Mouse (Mus musculus) kidney, postnatal 0 days (tissue): Measurements from ENCODE around the gene Olfr574. TPM values are rescaled to one million over a fixed set of nuclear protein-coding genes. Genes with fewer than 3 reads are reported as not detected.
A peak's percentile ranks its signal among the peaks of the same experiment; 100 is the strongest.

Source experiments
- ATAC-seq: fragments of 200-750 bp; cut with Nextera tagmentation; replicated peaks from 2 replicates; pipeline ENCODE4 v1.8.0; 2017; ENCODE audit warnings: low read depth, moderate number of reproducible peaks, moderate TSS enrichment, moderate library complexity; ENCODE audit not compliant: low FRiP score
- DNase-seq: peaks from one replicate; pipeline ENCODE4 v3.0.0-alpha.2; 2016; ENCODE audit warnings: low spot score
- H3K27ac ChIP-seq: fragments of 300-500 bp; sonication (generic); 2 replicates; pipeline ENCODE4 v1.5.1; 2014; ENCODE audit warnings: mild to moderate bottlenecking
- H3K27me3 ChIP-seq: fragments of 300-500 bp; sonication (generic); 2 replicates; pipeline ENCODE4 v1.6.1; 2014; ENCODE audit warnings: low read length, mixed read lengths; ENCODE audit not compliant: insufficient read depth
- H3K36me3 ChIP-seq: fragments of 300-500 bp; sonication (generic); 2 replicates; pipeline ENCODE4 v1.6.1; 2014; ENCODE audit warnings: low read length, mixed read lengths; ENCODE audit not compliant: insufficient read depth
- H3K4me1 ChIP-seq: fragments of 300-500 bp; sonication (generic); replicated peaks from 2 replicates; pipeline ENCODE4 v1.6.1; 2014; ENCODE audit warnings: antibody characterized with exemption, low read length, mixed read lengths; ENCODE audit not compliant: insufficient read depth
- H3K4me2 ChIP-seq: fragments of 300-500 bp; sonication (generic); 2 replicates; pipeline ENCODE4 v1.6.1; 2014; ENCODE audit warnings: mild to moderate bottlenecking, low read length, moderate library complexity, mixed read lengths
- H3K4me3 ChIP-seq: fragments of 300-500 bp; sonication (generic); replicated peaks from 2 replicates; pipeline ENCODE4 v1.5.1; 2014; ENCODE audit warnings: low read depth, low read length
- H3K9ac ChIP-seq: fragments of 300-500 bp; sonication (generic); 2 replicates; pipeline ENCODE4 v1.6.1; 2014; ENCODE audit warnings: low read depth, low read length
- H3K9me3 ChIP-seq: fragments of 300-500 bp; sonication (generic); replicated peaks from 2 replicates; pipeline ENCODE4 v1.6.1; 2016; ENCODE audit warnings: low read length, inconsistent platforms, mixed read lengths
- CTCF ChIP-seq: IDR thresholded peaks from 2 replicates; pipeline ENCODE4 v1.5.1; 2016; ENCODE audit warnings: antibody characterized with exemption, low read depth, mild to moderate bottlenecking, moderate library complexity
- WGBS: fragments of 180-500 bp; shearing (Covaris S2); extraction: QIAGEN DNeasy Blood & Tissue Kit; methylation state at CpG from one replicate; pipeline ENCODE4 v1.1.7; 2014; 5-methylcytosine and 5-hydroxymethylcytosine counted together
- polyA plus RNA-seq: library from polyadenylated mRNA; unstranded; fragments of >200 nt; fragmentation: Nextera tagmentation; extraction: Ambion mirVana; gene quantifications from 2 replicates; pipeline ENCODE4 v1.2.1, GENCODE M21; 2015

The Olfr574 gene
- not detected in 2 replicates for polyA plus RNA-seq

- no peak for TF ChIP-seq CTCF
- DNase-seq = no peak
- no peak for ATAC-seq
- Histone ChIP-seq H3K36me3 (no peaks in the 10 kb centered on the region), H3K4me3 (no peak within 1 kb of the TSS), H3K4me1 (no peaks in the 10 kb centered on the region), H3K4me2 (no peak within 1 kb of the TSS), H3K9me3 (no peaks in the 10 kb centered on the region), H3K9ac (no peak within 1 kb of the TSS), H3K27ac (no peak within 1 kb of the TSS), H3K27me3 (no peaks in the 10 kb centered on the region)
- 88% methylated on average over 1 of the region's 1 CpGs for WGBS
Observed at GRCm38 (mm10) chr7:102948167-102948566, at the start of gene Olfr574. Olfr574 (plus strand) TSS chr7:102948467.

GRCm38 (mm10) chr7:102915261-102915660 is 33.0 kb upstream of the Olfr574 start:
- WGBS = 17% methylated on average over 1 of the region's 1 CpGs
- no peaks in the 10 kb centered on the region for H3K36me3 ChIP-seq
- no peak overlapping the region for H3K27ac ChIP-seq
- H3K4me3 ChIP-seq = no peak overlapping the region
- no peaks in the 10 kb centered on the region for H3K4me1 ChIP-seq
- DNase-seq = no peak
- TF ChIP-seq CTCF = no peak
- no peaks in the 10 kb centered on the region for H3K9me3 ChIP-seq
- no peak for ATAC-seq
- no peak overlapping the region for H3K4me2 ChIP-seq
- H3K27me3 ChIP-seq = no peaks in the 10 kb centered on the region
- H3K9ac ChIP-seq = no peak overlapping the region

- H3K36me3 ChIP-seq = no peaks in the 10 kb centered on the region
- no peak overlapping the region for H3K27ac ChIP-seq
- H3K4me3 ChIP-seq = no peak overlapping the region
- no peaks in the 10 kb centered on the region for H3K9me3 ChIP-seq
- H3K27me3 ChIP-seq = no peaks in the 10 kb centered on the region
- DNase-seq (no peak), ATAC-seq (no peak)
- H3K9ac ChIP-seq = no peak overlapping the region
- no peak for TF ChIP-seq CTCF
- no peak overlapping the region for H3K4me2 ChIP-seq
- WGBS = 66% methylated on average over 5 of the region's 5 CpGs
- no peaks in the 10 kb centered on the region for H3K4me1 ChIP-seq
Observed at GRCm38 (mm10) chr7:102916405-102916804, 31.9 kb upstream of the Olfr574 start.

GRCm38 (mm10) chr7:102917032-102917875 is 31.0 kb upstream of the Olfr574 start, which contains the start of gene Olfr571:
Olfr571 (minus strand) TSS chr7:102917536.
- no peak within 1 kb of the TSS for H3K4me3 ChIP-seq
- ATAC-seq = no peak
- no peaks in the 10 kb centered on the region for H3K36me3 ChIP-seq
- no peak within 1 kb of the TSS for H3K9ac ChIP-seq
- no peak for DNase-seq
- no peak within 1 kb of the TSS for H3K4me2 ChIP-seq
- no peak within 1 kb of the TSS for H3K27ac ChIP-seq
- TF ChIP-seq CTCF = no peak
- H3K27me3 ChIP-seq = no peaks in the 10 kb centered on the region
- no peaks in the 10 kb centered on the region for H3K4me1 ChIP-seq
- 50% methylated on average over 4 of the region's 4 CpGs for WGBS
- H3K9me3 ChIP-seq = no peaks in the 10 kb centered on the region

- H3K27me3 ChIP-seq = no peaks in the 10 kb centered on the region
- TF ChIP-seq CTCF = peak; percentile 77
- no peaks in the 10 kb centered on the region for H3K4me1 ChIP-seq
- H3K9me3 ChIP-seq = no peaks in the 10 kb centered on the region
- no peaks in the 10 kb centered on the region for H3K36me3 ChIP-seq
- no peak overlapping the region for H3K9ac ChIP-seq
- no peak overlapping the region for H3K4me3 ChIP-seq
- WGBS = 14% methylated on average over 1 of the region's 1 CpGs
- DNase-seq (peak; percentile 72), ATAC-seq (peak; percentile 71)
- H3K27ac ChIP-seq = no peak overlapping the region
- H3K4me2 ChIP-seq = no peak overlapping the region
Observed at GRCm38 (mm10) chr7:102919632-102920031, 28.6 kb upstream of the Olfr574 start.

GRCm38 (mm10) chr7:102924109-102924508 is 24.2 kb upstream of the Olfr574 start, which contains the start of gene Olfr572:
Olfr572 (plus strand) TSS chr7:102924409.
- ATAC-seq (no peak), DNase-seq (no peak)
- Histone ChIP-seq H3K36me3 (no peaks in the 10 kb centered on the region), H3K4me1 (no peaks in the 10 kb centered on the region), H3K4me2 (no peak within 1 kb of the TSS), H3K9me3 (no peaks in the 10 kb centered on the region), H3K4me3 (no peak within 1 kb of the TSS), H3K27ac (no peak within 1 kb of the TSS), H3K9ac (no peak within 1 kb of the TSS), H3K27me3 (no peaks in the 10 kb centered on the region)
- 69% methylated on average over 1 of the region's 1 CpGs for WGBS
- no peak for TF ChIP-seq CTCF
